Mouse (Mus musculus) right cerebral cortex, postnatal 10 days (tissue): ENCODE data around the gene Tmcc3.

ENCODE experiments used
- DNase-seq, 2 experiments: peaks; one replicate each; pipeline ENCODE4 v3.0.0; 2021; ENCODE audit warnings: low spot score in 2 of 2

Gene Tmcc3

GRCm38 (mm10) chr10:94630771-94631280 lies 319.1 kb downstream of the Tmcc3 start:
- DNase-seq, result no peak

- DNase-seq, result no peak
Observed at GRCm38 (mm10) chr10:94631541-94632113, 319.9 kb downstream of the Tmcc3 start.

GRCm38 (mm10) chr10:94632245-94632644 lies 320.5 kb downstream of the Tmcc3 start:
- DNase-seq, result no peak

- no peak for DNase-seq
Observed at GRCm38 (mm10) chr10:94638599-94638998, 326.9 kb downstream of the Tmcc3 start.

- DNase-seq, result no peak
Observed at GRCm38 (mm10) chr10:94639281-94639680, 327.5 kb downstream of the Tmcc3 start.

- DNase-seq, result no peak
Observed at GRCm38 (mm10) chr10:94640067-94640466, 328.3 kb downstream of the Tmcc3 start.
